Mouse (Mus musculus): Measurements from ENCODE around the gene Scn2a. TPM values are rescaled to one million over a fixed set of nuclear protein-coding genes. Genes with fewer than 3 reads are reported as not detected.

Scn2a gene
- 100 to 1,000 TPM; 342 to 345 TPM for total RNA-seq (2021)
- long read RNA-seq, experiment 1, full-length matches to known transcripts, result 2 of 35 reads
- long read RNA-seq, experiment 1, partial matches to known transcripts, result 27 of 35 reads
- long read RNA-seq, experiment 1, other reads (novel, unspliced or antisense), result 6 of 35 reads
- long read RNA-seq, experiment 2, full-length matches to known transcripts, result 4 of 42 reads
- long read RNA-seq, experiment 2, partial matches to known transcripts, result 29 of 42 reads
- long read RNA-seq, experiment 2, other reads (novel, unspliced or antisense), result 9 of 42 reads

GRCm38 (mm10) chr2:65620556-65621166 lies at the start of gene Scn2a:
Scn2a (plus strand) TSS chr2:65620771.
- DNase-seq (ENCODE audit: low spot score in 2 of 2), result peak; percentile 76 to 77
- intact Hi-C loops (cut with DNase I), result loop anchor here (1.0 kb wide), 1 partner anchor 48 kb away; no protein-coding TSS in a partner anchor

- intact Hi-C loops (cut with DNase I), result no loop called here
- DNase-seq (ENCODE audit: low spot score in 2 of 2), result peak; percentile 23 to 35
Measured at GRCm38 (mm10) chr2:65587679-65588078, 32.9 kb upstream of the Scn2a start.

GRCm38 (mm10) chr2:65607813-65608212 lies 12.8 kb upstream of the Scn2a start:
- no peak for DNase-seq (ENCODE audit: low spot score in 2 of 2)
- intact Hi-C loops (cut with DNase I), result no loop called here

GRCm38 (mm10) chr2:65611887-65612286 lies 8.7 kb upstream of the Scn2a start:
- intact Hi-C loops (cut with DNase I), result no loop called here

GRCm38 (mm10) chr2:65619781-65620180 lies 790 bp upstream of the Scn2a start:
- intact Hi-C loops (cut with DNase I), result no loop called here
- no peak for DNase-seq (ENCODE audit: low spot score in 2 of 2)

More at GRCm38 (mm10) chr2:65611887-65612286, 8.7 kb upstream of the Scn2a start:
- DNase-seq (ENCODE audit: low spot score in 2 of 2), result peak in 1 of 2 experiments; percentile 22

- DNase-seq (ENCODE audit: low spot score in 2 of 2), result peak; percentile 16 to 26
- intact Hi-C loops (cut with DNase I), result loop anchor here (1.0 kb wide), 1 partner anchor 47 kb away; no protein-coding TSS in a partner anchor
Measured at GRCm38 (mm10) chr2:65621254-65621653, 683 bp downstream of the Scn2a start.

- intact Hi-C loops (cut with DNase I), result loop anchor here (1.0 kb wide), 1 partner anchor 46 kb away; no protein-coding TSS in a partner anchor
- DNase-seq (ENCODE audit: low spot score in 2 of 2), result no peak
Measured at GRCm38 (mm10) chr2:65621838-65622237, 1.3 kb downstream of the Scn2a start.

- DNase-seq (ENCODE audit: low spot score in 2 of 2), result no peak
- intact Hi-C loops (cut with DNase I), result no loop called here
Measured at GRCm38 (mm10) chr2:65652636-65653035, 32.1 kb downstream of the Scn2a start.

- no peak for DNase-seq (ENCODE audit: low spot score in 2 of 2)
- intact Hi-C loops (cut with DNase I), result no loop called here
Measured at GRCm38 (mm10) chr2:65657031-65657430, 36.5 kb downstream of the Scn2a start.

GRCm38 (mm10) chr2:65658430-65658829 lies 37.9 kb downstream of the Scn2a start:
- DNase-seq (ENCODE audit: low spot score in 2 of 2), result no peak
- intact Hi-C loops (cut with DNase I), result no loop called here

- DNase-seq (ENCODE audit: low spot score in 2 of 2), result no peak
- intact Hi-C loops (cut with DNase I), result no loop called here
Measured at GRCm38 (mm10) chr2:65663892-65664291, 43.3 kb downstream of the Scn2a start.

GRCm38 (mm10) chr2:65664481-65664880 lies 43.9 kb downstream of the Scn2a start:
- no peak for DNase-seq (ENCODE audit: low spot score in 2 of 2)
- intact Hi-C loops (cut with DNase I), result no loop called here

GRCm38 (mm10) chr2:65665180-65665579 lies 44.6 kb downstream of the Scn2a start:
- intact Hi-C loops (cut with DNase I), result no loop called here

GRCm38 (mm10) chr2:65667590-65668436 lies 47.2 kb downstream of the Scn2a start:
- intact Hi-C loops (cut with DNase I), result loop anchor here (1.0 kb wide), 1 partner anchor 47 kb away; no protein-coding TSS in a partner anchor

More at GRCm38 (mm10) chr2:65665180-65665579, 44.6 kb downstream of the Scn2a start:
- no peak for DNase-seq (ENCODE audit: low spot score in 2 of 2)

GRCm38 (mm10) chr2:65668437-65669135 lies 48.0 kb downstream of the Scn2a start:
- peak; percentile 87 to 95 for DNase-seq (ENCODE audit: low spot score in 2 of 2)
- intact Hi-C loops (cut with DNase I), result loop anchor here (1.0 kb wide), 1 partner anchor 47 kb away; no protein-coding TSS in a partner anchor

More at GRCm38 (mm10) chr2:65667590-65668436, 47.2 kb downstream of the Scn2a start:
- no peak for DNase-seq (ENCODE audit: low spot score in 2 of 2)

- DNase-seq (ENCODE audit: low spot score in 2 of 2), result peak in 1 of 2 experiments; percentile 39
- intact Hi-C loops (cut with DNase I), result no loop called here
Measured at GRCm38 (mm10) chr2:65669561-65669960, 49.0 kb downstream of the Scn2a start.

GRCm38 (mm10) chr2:65670153-65670817 lies 49.7 kb downstream of the Scn2a start:
- intact Hi-C loops (cut with DNase I), result loop anchor here (10.0 kb wide), 1 partner anchor 255 kb away; no protein-coding TSS in a partner anchor
- peak in 1 of 2 experiments; percentile 47 for DNase-seq (ENCODE audit: low spot score in 2 of 2)

GRCm38 (mm10) chr2:65679621-65680020 lies 59.0 kb downstream of the Scn2a start:
- DNase-seq (ENCODE audit: low spot score in 2 of 2), result no peak
- intact Hi-C loops (cut with DNase I), result loop anchor here (10.0 kb wide), 1 partner anchor 265 kb away; no protein-coding TSS in a partner anchor
